Mouse (Mus musculus) left cerebral cortex, postnatal 14 days (tissue): ENCODE measurements at regions not wholly inside any gene's neighbourhood (a gene's known extent, or its start where the extent isn't known, plus 50 kb on each side); places are given as distances from the start of the nearest gene placed in this dataset.
"Not testable (repeated sequence)": the region's sequence is repeated elsewhere in the genome, so short reads cannot be mapped to it uniquely, and the experiment has no call there.

ENCODE experiments used
- DNase-seq, 2 experiments: peaks; one replicate each; pipeline ENCODE4 v3.0.0; 2021 to 2022; ENCODE audit warnings: low spot score in 2 of 2, mixed read lengths in 1 of 2
- intact Hi-C: fragments of 180-260 bp; cut with DNase I; formaldehyde crosslinking; loops from one replicate; pipeline ENCODE4 v1.15.1; 2025

DNA sequence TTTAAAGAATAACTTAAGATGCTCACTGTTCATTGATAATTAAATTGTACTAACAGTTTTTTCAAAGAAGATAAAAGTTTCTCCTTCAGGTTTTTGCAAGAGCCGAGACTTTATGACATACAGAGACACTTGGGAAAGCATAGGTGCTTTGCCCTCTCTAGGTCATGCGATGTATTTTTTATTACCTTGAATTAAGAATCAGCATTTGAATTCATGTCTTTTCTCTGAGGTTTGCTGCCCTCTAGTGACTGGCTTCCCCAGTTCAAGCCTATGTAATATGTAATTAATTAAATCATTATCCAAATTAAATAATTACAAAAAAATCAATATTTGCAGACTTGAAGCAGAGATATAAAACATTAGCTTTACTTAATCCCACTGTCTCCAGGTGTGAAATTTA lies 174.4 kb downstream of the Fam198b start:
- peak in 1 of 2 experiments; percentile 77 for DNase-seq

DNA sequence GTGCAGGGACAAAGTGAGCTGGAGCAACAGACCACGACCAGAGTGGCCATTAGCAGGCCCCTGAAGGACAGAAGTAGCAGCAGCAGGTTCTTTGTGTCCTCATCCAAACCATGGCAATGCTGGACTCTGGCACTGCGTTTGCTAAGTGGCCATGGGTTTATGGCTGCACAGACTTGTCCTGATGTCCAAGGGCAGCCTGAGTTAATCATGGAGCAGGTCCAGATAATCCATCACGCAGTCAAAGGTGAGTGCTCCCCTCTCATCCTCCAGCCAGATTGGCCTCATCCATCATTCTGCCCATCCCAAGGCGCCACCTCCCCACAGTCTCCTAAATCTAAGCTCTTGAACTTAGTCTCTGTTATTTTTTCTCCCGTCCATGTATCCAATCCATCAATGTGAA lies 186.4 kb downstream of the Fam198b start:
- intact Hi-C loops, result no loop called here
- no peak for DNase-seq

More for the DNA sequence above, 174.4 kb downstream of the Fam198b start:
- intact Hi-C loops, result loop anchor here (1.0 kb wide), 2 partner anchors 175 to 204 kb away; no protein-coding TSS in a partner anchor

GRCm38 (mm10) chr3:80079801-80080418 lies 195.6 kb downstream of the Fam198b start:
- intact Hi-C loops, result loop anchor here (2.0 to 10.0 kb wide), 8 partner anchors 77 to 1845 kb away; partner anchors contain the start of gene Gria2
- DNase-seq, result peak; percentile 72 to 85

DNA sequence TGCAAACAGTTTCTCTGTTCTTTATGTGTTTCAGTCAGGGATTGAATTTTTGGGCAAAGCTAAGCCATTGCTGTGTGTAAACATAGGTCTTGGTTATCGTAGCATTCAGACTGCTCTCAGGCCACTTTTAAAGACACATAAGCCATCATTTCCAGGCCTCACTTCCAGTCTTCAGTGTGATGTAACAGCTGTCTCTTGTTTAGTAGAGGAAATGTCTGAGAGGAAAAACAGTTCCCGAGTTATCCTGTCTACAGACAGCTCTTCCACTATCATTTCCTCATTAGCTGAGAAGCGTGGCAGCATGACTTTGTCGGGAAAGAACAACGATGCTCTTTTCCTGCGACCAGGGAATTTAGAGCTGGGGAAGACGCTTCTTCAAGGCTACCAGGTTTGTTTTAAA lies 196.9 kb downstream of the Fam198b start:
- DNase-seq, result no peak
- intact Hi-C loops, result loop anchor here (2.0 to 10.0 kb wide), 8 partner anchors 76 to 1844 kb away; partner anchors contain the start of gene Gria2

DNA sequence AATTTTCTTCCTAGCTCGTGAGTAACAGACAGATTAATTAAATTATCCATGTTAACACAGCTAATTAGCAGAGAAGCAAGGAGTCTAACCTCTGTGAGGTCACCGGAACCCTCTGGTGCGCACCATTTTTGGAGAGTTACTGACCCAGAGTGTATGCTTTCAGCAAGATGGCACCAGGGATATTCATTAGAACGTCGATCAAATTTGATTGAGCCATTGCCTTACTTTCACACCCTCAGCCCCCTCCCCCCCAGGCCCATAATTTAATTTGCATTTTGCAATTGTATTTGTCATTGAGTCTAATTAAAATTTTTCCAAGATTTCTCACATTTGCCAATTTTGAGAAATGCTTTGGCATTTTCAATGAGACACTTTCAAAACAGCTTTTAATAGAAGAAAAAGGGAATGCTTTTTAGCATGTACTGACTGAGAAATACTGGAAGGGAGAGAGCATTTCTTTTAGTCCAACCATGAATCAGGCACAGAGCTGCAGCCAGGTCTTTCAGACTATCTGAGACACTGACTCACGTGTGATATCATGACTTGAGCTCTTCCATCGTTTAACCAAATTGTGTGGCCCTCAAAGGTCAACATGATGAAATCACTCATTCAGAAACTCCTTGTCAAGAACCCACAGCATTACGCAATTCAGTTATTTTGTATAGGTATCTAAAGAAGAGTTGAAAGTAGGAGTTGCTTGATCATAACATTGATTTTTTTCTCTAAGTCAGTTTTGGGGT lies 198.6 kb downstream of the Fam198b start:
- intact Hi-C loops, result loop anchor here (5.0 to 10.0 kb wide), 7 partner anchors 74 to 1842 kb away; no protein-coding TSS in a partner anchor
- no peak for DNase-seq

- DNase-seq, result peak; percentile 30 to 45
- intact Hi-C loops, result loop anchor here (5.0 to 10.0 kb wide), 7 partner anchors 73 to 1841 kb away; no protein-coding TSS in a partner anchor
Observed at GRCm38 (mm10) chr3:80084168-80084567, 199.8 kb downstream of the Fam198b start.

GRCm38 (mm10) chr3:80099625-80100024 lies 215.3 kb downstream of the Fam198b start:
- intact Hi-C loops, result no loop called here
- DNase-seq, result no peak

DNA sequence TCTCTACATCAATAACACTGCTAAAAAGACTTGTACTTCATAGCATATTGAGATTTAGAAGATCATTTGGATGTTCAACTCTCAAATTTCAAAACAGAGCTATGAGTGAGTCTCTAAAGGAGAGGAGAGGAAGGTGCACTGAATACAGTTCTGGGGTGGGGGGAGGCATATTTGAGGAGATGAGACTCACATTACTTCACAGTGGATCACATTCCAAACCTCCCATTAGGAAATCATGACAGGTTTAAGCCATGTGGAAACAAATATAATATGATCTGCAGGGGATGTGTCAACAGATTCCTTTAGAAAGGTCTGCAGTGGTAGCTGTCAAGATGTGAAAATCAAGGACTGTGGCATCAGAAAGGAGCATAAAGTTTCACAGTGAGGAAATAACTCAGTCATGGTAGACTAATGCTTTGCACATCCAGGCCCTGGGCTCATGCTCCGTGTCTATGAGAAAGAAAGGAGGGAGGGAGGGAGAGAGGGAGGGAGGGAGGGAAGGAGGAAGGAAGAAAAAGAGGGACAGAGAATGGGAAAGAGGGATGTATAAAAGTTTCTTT lies 235.9 kb downstream of the Fam198b start:
- no peak for DNase-seq
- intact Hi-C loops, result no loop called here

GRCm38 (mm10) chr3:80123666-80124065 lies 239.3 kb downstream of the Fam198b start:
- intact Hi-C loops, result no loop called here
- DNase-seq, result no peak

GRCm38 (mm10) chr3:80124621-80125020 lies 240.3 kb downstream of the Fam198b start:
- intact Hi-C loops, result no loop called here
- DNase-seq, result no peak

DNA sequence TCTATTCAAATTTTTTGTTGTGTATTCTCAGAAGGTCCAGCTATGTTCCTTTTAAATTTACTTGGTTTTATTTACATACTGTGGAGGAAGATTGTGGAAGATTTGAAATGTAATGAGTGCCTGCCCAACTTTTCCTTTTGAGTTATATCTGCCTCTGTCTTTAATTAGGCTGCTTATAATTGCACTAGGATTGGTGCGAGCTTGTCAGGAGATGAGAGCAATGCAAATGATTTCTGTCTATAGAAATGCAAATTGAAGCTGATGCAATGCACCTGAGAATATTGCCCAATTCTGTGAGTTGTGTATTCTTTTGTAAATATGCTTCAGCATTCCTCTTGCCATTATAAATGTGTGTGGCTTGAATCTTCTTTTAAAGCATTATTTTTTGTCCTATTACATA lies 257.4 kb downstream of the Fam198b start:
- DNase-seq, result no peak
- intact Hi-C loops, result no loop called here

DNA sequence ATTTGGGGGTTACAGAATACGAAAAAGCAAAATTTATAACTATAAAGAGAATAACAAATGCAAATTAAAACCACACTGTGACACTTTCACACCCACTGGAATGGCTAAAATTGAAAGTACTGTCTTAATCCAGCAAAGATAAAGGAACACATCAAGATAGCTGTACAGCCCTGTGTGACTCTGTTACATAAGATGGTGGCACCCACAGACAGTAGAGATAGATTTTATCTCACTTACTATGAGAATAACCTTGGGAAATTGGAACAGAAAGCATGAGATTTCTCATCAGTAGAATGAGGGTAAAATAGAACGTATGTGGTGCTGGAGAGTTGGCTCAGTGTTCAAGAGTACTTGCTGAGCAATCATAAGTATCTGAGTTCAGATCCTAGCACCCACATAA lies 276.1 kb downstream of the Fam198b start:
- DNase-seq, result peak; percentile 32 to 75

DNA sequence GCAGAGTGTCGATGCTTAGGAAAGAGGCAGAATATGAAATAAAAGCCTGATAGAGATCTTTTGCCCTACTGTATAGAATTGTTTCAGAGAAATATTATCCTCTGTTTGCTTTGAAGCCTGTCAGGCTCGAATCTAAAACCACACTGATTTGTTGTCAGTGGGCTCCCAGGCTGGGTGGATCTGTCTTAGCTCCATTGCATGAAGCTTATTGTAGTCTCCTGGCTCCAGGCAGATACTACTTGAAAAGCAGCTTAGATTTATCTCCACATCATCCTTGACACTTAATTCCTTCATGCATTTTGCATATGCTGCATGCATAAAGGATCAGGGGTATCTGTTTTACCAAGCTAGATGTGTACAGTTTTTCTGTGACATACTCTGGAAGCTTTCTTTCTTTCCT lies 297.4 kb downstream of the Fam198b start:
- DNase-seq, result no peak
- intact Hi-C loops, result no loop called here

More for the DNA sequence above, 276.1 kb downstream of the Fam198b start:
- intact Hi-C loops, result loop anchor here (10.0 kb wide), 1 partner anchor 384 kb away; no protein-coding TSS in a partner anchor

DNA sequence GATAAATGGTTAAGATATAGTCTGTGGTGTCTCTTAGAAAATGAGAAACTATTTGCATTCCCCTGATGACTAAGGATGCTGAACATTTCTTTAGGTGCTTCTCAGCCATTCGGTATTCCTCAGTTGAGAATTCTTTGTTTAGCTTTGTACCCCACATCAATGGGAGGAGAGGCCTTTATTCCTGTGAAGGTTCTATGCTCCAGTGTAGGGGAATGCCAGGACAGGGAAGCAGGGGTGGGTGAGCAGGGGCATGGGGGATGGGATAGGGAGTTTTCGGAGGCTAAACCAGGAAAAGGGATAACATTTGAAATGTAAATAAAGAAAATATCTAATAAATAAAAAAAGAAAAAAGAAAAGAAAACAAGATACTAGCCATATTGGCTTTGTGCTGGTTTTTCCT lies 297.8 kb downstream of the Fam198b start:
- intact Hi-C loops, DNase-seq: not testable (repeated sequence)

DNA sequence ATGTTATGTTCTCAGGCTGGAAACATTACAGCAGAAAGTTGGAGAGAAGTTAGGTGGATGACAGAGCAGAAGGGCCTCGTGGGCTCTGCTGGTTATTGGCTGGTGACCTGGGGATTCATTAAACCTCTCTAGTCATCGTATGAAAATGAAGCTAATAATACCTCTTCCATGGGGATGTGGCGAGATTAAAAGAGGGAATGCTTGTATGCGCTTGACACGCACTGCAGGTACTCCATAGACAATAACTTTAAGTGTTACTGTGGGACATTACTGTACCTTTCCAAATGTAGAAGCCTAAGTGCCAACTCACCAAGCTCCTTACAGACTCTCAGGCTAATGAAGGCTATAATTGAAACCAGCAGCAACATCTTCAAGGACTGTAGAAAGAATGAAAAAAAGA lies 303.1 kb downstream of the Fam198b start:
- intact Hi-C loops, result no loop called here

DNA sequence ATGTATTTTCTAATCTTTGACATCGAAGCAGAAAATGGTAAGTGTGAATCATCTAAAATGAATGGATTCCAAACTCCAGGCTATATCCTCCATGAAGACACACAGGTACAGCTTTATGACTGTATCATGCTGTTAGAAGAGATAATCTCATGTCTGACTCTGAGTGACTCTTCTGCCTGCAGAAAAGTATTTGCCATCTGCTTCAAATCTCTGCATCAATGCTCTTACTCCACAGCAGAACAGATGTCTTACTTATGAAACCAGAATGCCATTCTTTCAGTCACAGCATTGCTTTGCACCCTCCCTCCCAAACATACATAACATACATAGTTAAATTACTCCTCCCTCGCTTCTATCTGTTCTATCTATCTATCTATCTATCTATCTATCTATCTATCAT lies 316.6 kb downstream of the Fam198b start:
- DNase-seq, result peak in 1 of 2 experiments; percentile 42

More for the DNA sequence above, 303.1 kb downstream of the Fam198b start:
- DNase-seq, result no peak

GRCm38 (mm10) chr3:80204821-80205220 lies 320.5 kb downstream of the Fam198b start:
- DNase-seq, result no peak
- intact Hi-C loops, result loop anchor here (5.0 kb wide), 1 partner anchor 123 kb away; no protein-coding TSS in a partner anchor

More for the DNA sequence above, 316.6 kb downstream of the Fam198b start:
- intact Hi-C loops, result no loop called here

- peak; percentile 52 to 82 for DNase-seq
- intact Hi-C loops, result loop anchor here (5.0 kb wide), 1 partner anchor 123 kb away; no protein-coding TSS in a partner anchor
Observed at GRCm38 (mm10) chr3:80205351-80205750, 321.0 kb downstream of the Fam198b start.

- peak in 1 of 2 experiments; percentile 28 for DNase-seq
- intact Hi-C loops, result loop anchor here (5.0 kb wide), 1 partner anchor 125 kb away; no protein-coding TSS in a partner anchor
Observed at GRCm38 (mm10) chr3:80207022-80207421, 322.7 kb downstream of the Fam198b start.

- intact Hi-C loops, result loop anchor here (5.0 kb wide), 1 partner anchor 126 kb away; no protein-coding TSS in a partner anchor
- DNase-seq, result no peak
Observed at GRCm38 (mm10) chr3:80208028-80208427, 323.7 kb downstream of the Fam198b start.
